Mouse (Mus musculus): ENCODE results near the gene Mocs3. TPM values are rescaled to one million over a fixed set of nuclear protein-coding genes. Genes with fewer than 3 reads are reported as not detected.

The Mocs3 gene
- polyA plus RNA-seq (2012), result 30.4 and 39.7 TPM in 2 replicates

DNA sequence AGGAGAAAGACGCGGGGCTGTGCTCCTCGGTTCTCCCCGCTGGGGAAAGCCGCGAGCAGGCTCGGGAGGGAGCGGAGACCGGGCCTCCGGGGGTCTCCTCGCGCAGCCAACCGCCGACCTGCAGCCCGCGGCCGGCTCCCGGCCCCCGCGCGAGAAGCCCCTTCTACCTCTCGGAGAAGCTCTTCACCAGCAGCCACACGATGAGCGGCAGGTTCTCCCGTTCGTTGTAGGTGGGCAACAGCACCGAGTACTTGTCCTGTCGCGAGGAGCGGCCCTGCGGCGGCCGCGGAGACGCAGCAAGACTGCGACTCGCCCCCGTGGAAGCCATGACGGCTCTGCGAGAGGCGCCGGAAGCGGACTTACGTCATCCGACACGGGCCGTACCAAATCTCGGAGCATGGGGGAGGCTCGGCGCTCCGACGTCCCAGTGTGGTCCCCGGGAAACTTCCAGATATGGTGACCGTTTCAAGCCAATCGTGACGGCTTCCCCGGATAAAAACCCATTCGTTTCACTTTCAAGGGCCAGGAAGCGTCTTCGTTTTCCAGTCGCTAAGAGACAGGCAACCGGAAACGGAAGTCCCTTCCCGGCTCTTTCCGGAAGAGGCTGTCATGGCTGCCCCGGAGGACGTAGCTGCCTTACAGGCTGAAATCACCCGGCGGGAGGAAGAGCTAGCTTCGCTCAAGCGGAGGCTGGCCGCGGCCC lies at the start of gene Mocs3, which contains the start of the genes Gm20716 and Dpm1:
Gene Mocs3, plus strand, starts transcription at position 597 of the 703 bp plus-strand sequence.
Gene Gm20716, minus strand, starts transcription at position 339 of the 703 bp plus-strand sequence.
Gene Dpm1, minus strand, starts transcription at position 566 of the 703 bp plus-strand sequence.
- no peak for TF ChIP-seq GATA1 (IDR thresholded peaks at IDR 0.05; ENCODE audit: low read length)

- no peak for TF ChIP-seq GATA1 (IDR thresholded peaks at IDR 0.05; ENCODE audit: low read length)
Observed at GRCm38 (mm10) chr2:168191856-168192255, 38.6 kb upstream of the Mocs3 start.

GRCm38 (mm10) chr2:168193685-168194084 lies 36.7 kb upstream of the Mocs3 start:
- TF ChIP-seq GATA1 (IDR thresholded peaks at IDR 0.05; ENCODE audit: low read length), result no peak

DNA sequence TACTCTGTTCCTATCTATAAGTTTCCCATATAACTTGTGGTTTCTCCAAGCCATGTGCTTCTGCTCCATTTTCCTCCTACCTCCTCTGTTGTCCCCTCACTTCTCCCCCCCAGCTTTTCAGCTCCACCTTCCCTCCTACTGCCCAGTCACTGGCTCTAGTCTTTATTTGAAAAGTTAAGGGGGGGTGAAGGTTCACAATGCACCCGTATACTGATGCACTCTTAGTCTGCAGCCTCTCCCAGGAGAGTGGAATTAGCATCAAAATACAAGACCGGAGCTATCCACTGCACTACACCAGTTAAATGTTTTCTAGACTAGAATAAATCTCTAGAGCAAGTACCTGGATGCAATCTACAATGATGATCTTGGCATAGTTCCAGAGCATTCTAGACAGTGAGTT lies 34.7 kb upstream of the Mocs3 start:
- TF ChIP-seq GATA1 (IDR thresholded peaks at IDR 0.05; ENCODE audit: low read length), result no peak

DNA sequence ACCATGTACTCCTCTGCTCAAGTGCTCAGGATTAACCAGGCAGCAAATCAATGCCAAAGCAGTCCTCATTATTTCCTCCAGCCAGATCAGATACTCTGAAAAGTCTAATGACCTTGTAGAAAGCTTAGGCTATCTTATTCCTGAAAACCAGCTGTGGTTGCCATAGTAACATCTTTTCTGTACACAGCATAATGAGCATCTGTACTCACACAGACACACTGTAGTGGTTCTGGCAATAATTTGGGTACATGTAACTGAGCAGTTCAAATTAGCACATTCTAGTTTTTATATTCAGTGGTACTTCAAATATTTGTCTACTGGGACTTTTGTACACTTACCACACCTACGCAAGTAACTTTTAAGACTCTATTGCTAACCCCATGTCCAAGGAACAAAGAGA lies 32.0 kb upstream of the Mocs3 start:
- TF ChIP-seq GATA1 (IDR thresholded peaks at IDR 0.05; ENCODE audit: low read length), result no peak

DNA sequence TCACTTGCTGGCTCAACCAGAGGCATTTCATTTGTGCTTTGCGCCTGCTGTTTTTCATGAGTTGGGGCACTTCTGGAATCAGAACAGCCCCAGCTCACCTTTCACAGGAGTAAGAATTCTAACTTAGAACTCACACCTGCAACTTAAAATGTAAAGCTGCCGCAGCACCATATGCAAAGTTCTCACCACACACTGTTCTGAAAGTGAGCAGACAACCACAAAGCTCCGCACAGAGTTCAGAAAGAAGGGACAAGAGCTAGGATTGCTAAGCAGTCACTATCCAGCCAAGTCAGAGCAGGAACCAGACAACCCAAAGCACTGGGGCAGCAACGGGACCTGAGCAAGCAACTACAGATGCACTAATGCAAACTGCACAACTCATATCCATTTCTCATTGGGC lies 30.9 kb upstream of the Mocs3 start:
- TF ChIP-seq GATA1 (IDR thresholded peaks at IDR 0.05; ENCODE audit: low read length), result no peak

- no peak for TF ChIP-seq GATA1 (IDR thresholded peaks at IDR 0.05; ENCODE audit: low read length)
Observed at GRCm38 (mm10) chr2:168200014-168200691, 30.3 kb upstream of the Mocs3 start.

- no peak for TF ChIP-seq GATA1 (IDR thresholded peaks at IDR 0.05; ENCODE audit: low read length)
Observed at GRCm38 (mm10) chr2:168204476-168204999, 25.9 kb upstream of the Mocs3 start.

- no peak for TF ChIP-seq GATA1 (IDR thresholded peaks at IDR 0.05; ENCODE audit: low read length)
Observed at GRCm38 (mm10) chr2:168205265-168205664, 25.2 kb upstream of the Mocs3 start.

- TF ChIP-seq GATA1 (IDR thresholded peaks at IDR 0.05; ENCODE audit: low read length), result no peak
Observed at GRCm38 (mm10) chr2:168205681-168206631, 24.5 kb upstream of the Mocs3 start.

- no peak for TF ChIP-seq GATA1 (IDR thresholded peaks at IDR 0.05; ENCODE audit: low read length)
Observed at GRCm38 (mm10) chr2:168206725-168207644, 23.4 kb upstream of the Mocs3 start, which contains the start of gene Adnp. TSS of gene Adnp (minus strand) at chr2:168207112.

DNA sequence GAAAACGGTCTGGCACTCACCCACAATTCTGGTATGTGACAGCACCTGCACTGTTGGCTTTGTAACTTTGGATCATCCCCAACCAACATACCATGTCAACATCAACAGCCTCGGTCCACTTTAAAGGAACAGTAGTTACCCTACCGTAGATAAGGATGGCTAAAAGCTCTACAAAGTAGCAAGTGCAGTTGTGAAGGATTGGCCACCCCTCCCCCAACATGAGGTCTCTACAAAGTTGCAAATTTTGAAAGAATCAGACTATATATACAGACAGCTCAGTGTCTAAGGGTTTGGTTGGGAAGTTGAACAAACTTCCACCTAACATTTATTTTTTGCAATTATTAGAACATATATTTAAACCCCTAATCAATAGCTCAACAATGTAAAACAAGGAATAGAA lies 22.5 kb upstream of the Mocs3 start:
- no peak for TF ChIP-seq GATA1 (IDR thresholded peaks at IDR 0.05; ENCODE audit: low read length)

DNA sequence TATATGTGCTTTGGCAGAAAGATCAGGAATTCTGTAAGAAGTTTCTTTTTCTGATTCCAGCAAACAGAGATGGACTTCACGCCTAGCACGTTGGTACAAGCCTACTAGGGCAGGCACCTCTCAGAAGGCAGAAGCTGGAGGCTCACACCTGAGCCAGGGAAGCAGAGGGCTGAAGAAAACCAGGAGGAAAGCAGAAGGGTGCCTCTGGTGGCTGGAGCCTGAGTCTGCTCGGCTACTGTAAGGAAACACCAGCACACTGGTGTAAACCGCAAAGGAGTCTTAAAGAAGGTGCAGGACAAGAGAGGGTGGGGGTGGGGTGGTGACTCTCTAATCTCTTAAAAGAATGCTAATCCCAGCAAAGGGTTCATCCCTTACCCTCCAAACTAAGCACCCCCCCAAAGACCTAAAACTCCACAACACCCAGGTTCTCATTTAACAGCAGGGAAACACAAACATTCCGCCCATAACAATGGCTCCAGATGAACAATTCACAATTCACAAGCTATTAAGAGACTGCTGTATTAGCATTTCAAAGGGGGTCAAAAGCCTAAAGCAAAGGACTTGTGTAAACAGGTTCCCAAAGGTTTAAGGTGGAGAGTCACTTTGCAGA lies 16.5 kb upstream of the Mocs3 start:
- TF ChIP-seq GATA1 (IDR thresholded peaks at IDR 0.05; ENCODE audit: low read length), result no peak

DNA sequence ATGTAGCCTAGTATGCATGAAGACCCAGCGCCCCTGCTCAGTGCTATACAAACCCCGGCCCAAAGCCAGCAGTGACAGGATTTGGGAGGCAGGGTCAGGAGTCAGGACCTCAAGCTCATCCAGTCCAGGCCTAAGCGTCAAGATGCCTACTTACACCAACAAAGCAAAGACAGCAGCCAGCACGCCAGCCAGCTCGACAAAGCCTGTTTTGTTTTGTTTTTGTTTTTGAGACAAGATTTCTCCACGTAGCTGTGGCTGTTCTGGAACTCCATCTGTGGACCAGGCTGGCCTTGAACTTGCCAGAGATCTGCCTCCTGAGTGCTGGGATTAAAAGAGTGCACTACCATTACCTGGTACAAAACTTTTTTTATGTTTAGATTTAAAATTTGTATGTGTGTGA lies 7.1 kb upstream of the Mocs3 start:
- TF ChIP-seq GATA1 (IDR thresholded peaks at IDR 0.05; ENCODE audit: low read length), result no peak
